ENCODE assay signal across 19 mouse cellular contexts in genomic region chr7:80631993-80632392, GRCm38 (mm10). TPM values are rescaled to one million over a fixed set of nuclear protein-coding genes. Genes with fewer than 3 reads are reported as not detected.
A peak's percentile ranks its signal among the peaks of the same experiment; 100 is the strongest.
DNase-seq lines count a peak whose midpoint lies in the region; ATAC-seq and TF ChIP-seq lines count a peak whose summit lies in the region.
"Had no signal": no experiment of that assay in that cellular context is flagged by ENCODE, and none has a peak within 500 bp of the region (broad histone marks: within the 10 kb centered on the region; RNA-seq: fewer than 3 reads in every experiment).

No protein-coding gene starts in this region.

- H3K9me3 ChIP-seq in kidney, postnatal 0 days (replicated peaks; ENCODE audit: low read length) = no peaks in the 10 kb centered on the region
- no peaks in the 10 kb centered on the region for H3K9me3 ChIP-seq in limb, embryonic 10.5 days (replicated peaks)
- H3K9me3 ChIP-seq: embryonic facial prominence, embryonic 12.5 days; forebrain, embryonic 12.5 days; G1E; hindbrain, embryonic 13.5 days had no signal

- no peak for TF ChIP-seq POLR2A in cerebellum, adult 2 months (IDR thresholded peaks at IDR 0.05; ENCODE audit: borderline replicate concordance, insufficient read depth, low read length)

- peaks cover 58% of the 10 kb centered on the region for H3K4me1 ChIP-seq in cerebellum, adult 2 months (ENCODE audit: control insufficient read depth, insufficient read depth, low read length)
- H3K4me1 ChIP-seq in kidney, postnatal 0 days (replicated peaks; ENCODE audit: insufficient read depth, low read length) = peaks cover 33% of the 10 kb centered on the region
- peaks cover 51% of the 10 kb centered on the region for H3K4me1 ChIP-seq in limb, embryonic 10.5 days

- no peak for TF ChIP-seq CTCF in cerebellum, adult 2 months (IDR thresholded peaks at IDR 0.05; ENCODE audit: borderline replicate concordance, insufficient read depth, low read depth, low read length)
- TF ChIP-seq CTCF in gastrocnemius, adult 2 months (IDR thresholded peaks at IDR 0.05) = no peak
- no peak for TF ChIP-seq CTCF in kidney, postnatal 0 days (IDR thresholded peaks at IDR 0.05; ENCODE audit: low read depth)

- peak overlapping the region; percentile 32; the same call in 1 of the 2 replicates for H3K9ac ChIP-seq in kidney, postnatal 0 days (ENCODE audit: low read depth, low read length)
- H3K9ac ChIP-seq: embryonic facial prominence, embryonic 12.5 days; forebrain, embryonic 12.5 days; forebrain, postnatal 0 days; hindbrain, embryonic 13.5 days had no signal

- peak; percentile 54 to 63 for DNase-seq in cerebellum, adult 2 months
- no peak for DNase-seq in cerebellum, postnatal 10 days
- DNase-seq in gastrocnemius, adult 2 months = peak; percentile 55
- no peak for DNase-seq in gastrocnemius, postnatal 36 days
- DNase-seq in kidney, postnatal 0 days (ENCODE audit: low spot score) = no peak
- no peak for DNase-seq in kidney, adult 11 months
- DNase-seq in limb, embryonic 10.5 days (ENCODE audit: low spot score) = no peak
- DNase-seq in lung, postnatal 10 days = no peak
- DNase-seq: adrenal gland, postnatal 10 days; B cell, adult 2 months; cerebellum, adult 18-20 months; forebrain, postnatal 0 days; heart, postnatal 14 days had no signal

- no peak for ATAC-seq in kidney, postnatal 0 days (replicated peaks; ENCODE audit: low FRiP score, low read depth)
- ATAC-seq: CD4-positive, CD25-positive, alpha-beta regulatory T cell, adult 4 months; forebrain, postnatal 0 days; hindbrain, postnatal 0 days had no signal

- intact Hi-C loops in gastrocnemius, adult 2 months (cut with DNase I) = no loop called here
- intact Hi-C loops in gastrocnemius, postnatal 36 days (cut with DNase I) = no loop called here

- WGBS in cerebellum, adult 2 months = 22% methylated on average over 6 of the region's 6 CpGs
- 58% methylated on average over 6 of the region's 6 CpGs for WGBS in kidney, postnatal 0 days
- 71% methylated on average over 6 of the region's 6 CpGs for WGBS in limb, embryonic 10.5 days

- peak overlapping the region; percentile 22; the same call in 1 of the 2 replicates for H3K27ac ChIP-seq in cerebellum, adult 2 months (ENCODE audit: insufficient read depth, low read length)
- peak overlapping the region; percentile 70 for H3K27ac ChIP-seq in gastrocnemius, adult 2 months
- 0 out of 2 replicates have a peak overlapping the region, but pooled peaks have one; percentile 5 for H3K27ac ChIP-seq in kidney, postnatal 0 days
- peak overlapping the region; percentile 46; the same call in 1 of the 2 replicates for H3K27ac ChIP-seq in limb, embryonic 10.5 days
- H3K27ac ChIP-seq: embryonic facial prominence, embryonic 12.5 days; forebrain, embryonic 12.5 days; hindbrain, embryonic 13.5 days; hindbrain, postnatal 0 days had no signal

- H3K27me3 ChIP-seq in cerebellum, adult 2 months (ENCODE audit: control insufficient read depth, insufficient read depth, low read length) = no peaks in the 10 kb centered on the region
- no peaks in the 10 kb centered on the region for H3K27me3 ChIP-seq in kidney, postnatal 0 days (ENCODE audit: insufficient read depth, low read length)
- H3K27me3 ChIP-seq in limb, embryonic 10.5 days (ENCODE audit: low read depth, poor library complexity, severe bottlenecking) = no peaks in the 10 kb centered on the region
- H3K27me3 ChIP-seq: embryonic facial prominence, embryonic 12.5 days; forebrain, embryonic 12.5 days; hindbrain, embryonic 13.5 days had no signal

- H3K4me3 ChIP-seq in cerebellum, adult 2 months (replicated peaks; ENCODE audit: insufficient read depth, low read depth, low read length) = no peak overlapping the region
- no peak overlapping the region for H3K4me3 ChIP-seq in gastrocnemius, adult 2 months
- H3K4me3 ChIP-seq in kidney, postnatal 0 days (replicated peaks; ENCODE audit: low read depth, low read length) = no peak overlapping the region
- no peak overlapping the region for H3K4me3 ChIP-seq in limb, embryonic 10.5 days
- H3K4me3 ChIP-seq: embryonic facial prominence, embryonic 12.5 days; forebrain, embryonic 12.5 days; hindbrain, embryonic 13.5 days had no signal

- H3K4me2 ChIP-seq in kidney, postnatal 0 days (ENCODE audit: low read length) = no peak overlapping the region
- H3K4me2 ChIP-seq: embryonic facial prominence, embryonic 12.5 days; forebrain, embryonic 12.5 days; hindbrain, embryonic 13.5 days had no signal

- 0 out of 2 replicates have a peak, but pooled peaks cover 2% of the 10 kb centered on the region for H3K36me3 ChIP-seq in kidney, postnatal 0 days (ENCODE audit: insufficient read depth, low read length)
- H3K36me3 ChIP-seq in limb, embryonic 10.5 days = no peaks in the 10 kb centered on the region
- H3K36me3 ChIP-seq: forebrain, embryonic 12.5 days had no signal

RNA-seq across cellular contexts. Expression of gene Crtc3, which starts 56.7 kb away (rescaled TPM):
- 21.7 and 24.8 TPM in 2 replicates for polyA plus RNA-seq in cerebellum, adult 2 months (2012; rRNA removed)
- 10 to 100 TPM; 12.0 to 13.1 TPM for total RNA-seq in gastrocnemius, adult 2 months (2021)
- 10 to 100 TPM; 10.2 to 10.3 TPM for total RNA-seq in gastrocnemius, postnatal 36 days (2021)
- polyA plus RNA-seq in kidney, postnatal 0 days (2015; fragmentation: Nextera tagmentation; extraction: Ambion mirVana) = 18.5 and 18.9 TPM in 2 replicates
- polyA plus RNA-seq in limb, embryonic 10.5 days (2016; fragmentation: Nextera tagmentation; extraction: Ambion mirVana) = 13.4 and 16.0 TPM in 2 replicates

Comparison
In these comparisons a context has a peak if more than half of its experiments do, and no peak if none do; other contexts are left out.
1. DNase-seq: peak in cerebellum, adult 2 months (2 of 2) and gastrocnemius, adult 2 months (single experiment); none in cerebellum, postnatal 10 days (0 of 2), gastrocnemius, postnatal 36 days (0 of 2), kidney, postnatal 0 days (single experiment), kidney, adult 11 months (single experiment), limb, embryonic 10.5 days (single experiment) and lung, postnatal 10 days (single experiment).
2. H3K27ac ChIP-seq: peak in every context shown above with its lines; median percentile 70 in gastrocnemius, adult 2 months; 46 in limb, embryonic 10.5 days; 22 in cerebellum, adult 2 months; 5 in kidney, postnatal 0 days.